Mouse (Mus musculus) forebrain, postnatal 0 days (tissue): ENCODE measurements at regions not wholly inside any gene's neighbourhood (a gene's known extent, or its start where the extent isn't known, plus 50 kb on each side); places are given as distances from the start of the nearest gene placed in this dataset.
"Not testable (repeated sequence)": the region's sequence is repeated elsewhere in the genome, so short reads cannot be mapped to it uniquely, and the experiment has no call there.

Experiments
- ATAC-seq: fragments of 200-750 bp; cut with Nextera tagmentation; 2 replicates; pipeline ENCODE4 v1.8.0; 2017; ENCODE audit warnings: mild to moderate bottlenecking, moderate library complexity
- DNase-seq: peaks from one replicate; pipeline ENCODE4 v3.0.0-alpha.2; 2015
- H3K27ac ChIP-seq: fragments of 300-500 bp; sonication (generic); 2 replicates; pipeline ENCODE4 v1.5.1; 2014; ENCODE audit warnings: low read depth, mild to moderate bottlenecking, antibody characterized with exemption, low read length, moderate library complexity, mixed read lengths
- H3K27me3 ChIP-seq: fragments of 300-500 bp; sonication (generic); 2 replicates; pipeline ENCODE4 v1.6.1; 2014; ENCODE audit warnings: mild to moderate bottlenecking, low read length, mixed read lengths; ENCODE audit not compliant: insufficient read depth
- H3K36me3 ChIP-seq: fragments of 300-500 bp; sonication (generic); 2 replicates; pipeline ENCODE4 v1.6.1; 2014; ENCODE audit warnings: mild to moderate bottlenecking, moderate library complexity; ENCODE audit not compliant: insufficient read depth
- H3K4me1 ChIP-seq: fragments of 300-500 bp; sonication (generic); 2 replicates; pipeline ENCODE4 v1.6.1; 2014; ENCODE audit warnings: antibody characterized with exemption; ENCODE audit not compliant: insufficient read depth
- H3K4me2 ChIP-seq: fragments of 300-500 bp; sonication (generic); 2 replicates; pipeline ENCODE4 v1.6.1; 2014; ENCODE audit warnings: low read depth, mild to moderate bottlenecking, moderate library complexity
- H3K4me3 ChIP-seq: fragments of 300-500 bp; sonication (generic); 2 replicates; pipeline ENCODE4 v1.5.1; 2014; ENCODE audit warnings: low read depth, low read length, mixed read lengths
- H3K9ac ChIP-seq: fragments of 300-500 bp; sonication (generic); 2 replicates; pipeline ENCODE4 v1.6.1; 2014; ENCODE audit warnings: mild to moderate bottlenecking
- H3K9me3 ChIP-seq: fragments of 300-500 bp; sonication (generic); 2 replicates; pipeline ENCODE4 v1.6.1; 2016; ENCODE audit warnings: low read length
- CTCF ChIP-seq: sonication (generic); IDR thresholded peaks from 2 replicates; pipeline ENCODE4 v1.5.1; 2016; ENCODE audit warnings: antibody characterized with exemption, control low read depth, low read depth
- WGBS: fragments of 180-500 bp; shearing (Covaris S2); extraction: QIAGEN DNeasy Blood & Tissue Kit; methylation state at CpG from one replicate; pipeline ENCODE4 v1.1.7; 2014; 5-methylcytosine and 5-hydroxymethylcytosine counted together

GRCm38 (mm10) chr6:7767631-7768030 is 74.6 kb upstream of the Asns start:
- DNase-seq (no peak), ATAC-seq (no peak)
- no peaks in the 10 kb centered on the region for H3K27me3 ChIP-seq
- no peaks in the 10 kb centered on the region for H3K9me3 ChIP-seq
- no peak for TF ChIP-seq CTCF
- no peaks in the 10 kb centered on the region for H3K36me3 ChIP-seq
- H3K4me3 ChIP-seq, result no peak overlapping the region
- H3K4me1 ChIP-seq, result no peaks in the 10 kb centered on the region
- H3K4me2 ChIP-seq, result no peak overlapping the region
- 76% methylated on average over 4 of the region's 4 CpGs for WGBS
- no peak overlapping the region for H3K27ac ChIP-seq
- no peak overlapping the region for H3K9ac ChIP-seq

GRCm38 (mm10) chr6:7759385-7759784 is 66.3 kb upstream of the Asns start:
- H3K9me3 ChIP-seq, result no peaks in the 10 kb centered on the region
- no peak overlapping the region for H3K9ac ChIP-seq
- DNase-seq, result no peak
- no peak for TF ChIP-seq CTCF
- no peak for ATAC-seq
- H3K27ac ChIP-seq, result no peak overlapping the region
- no peaks in the 10 kb centered on the region for H3K27me3 ChIP-seq
- 85% methylated on average over 5 of the region's 5 CpGs for WGBS
- no peak overlapping the region for H3K4me3 ChIP-seq
- no peaks in the 10 kb centered on the region for H3K4me1 ChIP-seq
- no peak overlapping the region for H3K4me2 ChIP-seq
- no peaks in the 10 kb centered on the region for H3K36me3 ChIP-seq

GRCm38 (mm10) chr6:7753895-7754294 is 60.8 kb upstream of the Asns start:
- H3K27me3 ChIP-seq, result no peaks in the 10 kb centered on the region
- no peak overlapping the region for H3K4me3 ChIP-seq
- H3K36me3 ChIP-seq, result no peaks in the 10 kb centered on the region
- WGBS, result 92% methylated on average over 2 of the region's 2 CpGs
- H3K4me1 ChIP-seq, result no peaks in the 10 kb centered on the region
- no peaks in the 10 kb centered on the region for H3K9me3 ChIP-seq
- ATAC-seq (no peak), DNase-seq (no peak)
- no peak overlapping the region for H3K27ac ChIP-seq
- no peak overlapping the region for H3K4me2 ChIP-seq
- H3K9ac ChIP-seq, result no peak overlapping the region
- TF ChIP-seq CTCF, result no peak

- Histone ChIP-seq H3K9me3 (no peaks in the 10 kb centered on the region), H3K4me1 (no peaks in the 10 kb centered on the region), H3K9ac (no peak overlapping the region), H3K27me3 (no peaks in the 10 kb centered on the region), H3K27ac (no peak overlapping the region), H3K36me3 (no peaks in the 10 kb centered on the region), H3K4me2 (no peak overlapping the region), H3K4me3 (no peak overlapping the region)
- no peak for DNase-seq
- 53% methylated on average over 5 of the region's 5 CpGs for WGBS
- TF ChIP-seq CTCF, result no peak
- ATAC-seq, result no peak
Observed at GRCm38 (mm10) chr6:7752885-7753611, 60.0 kb upstream of the Asns start.

- WGBS, result 82% methylated on average over 3 of the region's 3 CpGs
Observed at GRCm38 (mm10) chr6:7748536-7748935, 55.5 kb upstream of the Asns start.

GRCm38 (mm10) chr6:7744257-7744656 is 51.2 kb upstream of the Asns start:
- ATAC-seq, H3K4me2 ChIP-seq, H3K27me3 ChIP-seq, H3K4me3 ChIP-seq, H3K27ac ChIP-seq, H3K36me3 ChIP-seq, H3K9me3 ChIP-seq, H3K9ac ChIP-seq, DNase-seq, H3K4me1 ChIP-seq: not testable (repeated sequence)
- WGBS, result 62% methylated on average over 4 of the region's 4 CpGs

More at GRCm38 (mm10) chr6:7748536-7748935, 55.5 kb upstream of the Asns start:
- Histone ChIP-seq H3K27me3 (no peaks in the 10 kb centered on the region), H3K4me1 (no peaks in the 10 kb centered on the region), H3K9ac (no peak overlapping the region), H3K4me3 (no peak overlapping the region), H3K36me3 (no peaks in the 10 kb centered on the region), H3K9me3 (no peaks in the 10 kb centered on the region), H3K4me2 (no peak overlapping the region), H3K27ac (no peak overlapping the region)
- no peak for TF ChIP-seq CTCF
- ATAC-seq (no peak), DNase-seq (no peak)
